Comparison of ENCODE assay signal across 8 mouse cellular contexts in the genomic region with DNA sequence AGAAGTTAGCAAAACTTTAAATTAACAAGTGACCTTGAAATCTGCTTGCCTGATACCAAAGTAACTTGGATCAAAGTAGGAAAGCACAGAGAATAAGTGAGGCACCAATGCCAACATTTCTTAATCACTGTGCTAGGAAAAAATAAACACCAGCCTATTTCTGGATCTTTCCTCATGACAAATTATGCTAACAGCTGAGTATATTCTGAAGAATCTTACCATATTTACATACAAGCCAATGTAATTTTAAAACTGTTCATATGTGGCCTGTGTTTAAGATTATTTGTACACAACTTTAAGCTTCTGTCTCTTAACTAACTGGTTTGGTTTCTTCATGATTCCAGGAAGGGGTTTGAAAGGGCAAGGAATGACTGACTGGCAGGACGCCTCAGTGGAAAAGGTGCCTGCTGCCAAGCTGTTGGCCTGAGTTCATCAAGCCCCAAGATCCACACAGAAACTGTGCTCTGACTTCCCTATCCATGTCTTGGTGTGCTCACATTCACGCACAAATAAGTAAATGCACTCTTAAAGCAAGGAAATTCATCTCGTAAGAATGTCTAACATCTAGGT. TPM values are rescaled to one million over a fixed set of nuclear protein-coding genes. Genes with fewer than 3 reads are reported as not detected.
DNase-seq lines count a peak whose midpoint lies in the region; ATAC-seq and TF ChIP-seq lines count a peak whose summit lies in the region.

No protein-coding gene starts in this region.

- H3K9me3 ChIP-seq in embryonic facial prominence, embryonic 15.5 days (replicated peaks) = no peaks in the 10 kb centered on the region
- no peaks in the 10 kb centered on the region for H3K9me3 ChIP-seq in midbrain, embryonic 12.5 days

- peak overlapping the region; percentile 66 for H3K4me2 ChIP-seq in embryonic facial prominence, embryonic 15.5 days (replicated peaks)
- peak overlapping the region; percentile 67 for H3K4me2 ChIP-seq in midbrain, embryonic 12.5 days (replicated peaks)

- 29% methylated on average over 3 of the region's 3 CpGs for WGBS in embryonic facial prominence, embryonic 15.5 days
- WGBS in midbrain, embryonic 12.5 days = 61% methylated on average over 3 of the region's 3 CpGs

- no peak for TF ChIP-seq CTCF in testis, adult 2 months (IDR thresholded peaks at IDR 0.05; ENCODE audit: control insufficient read depth, insufficient read depth, insufficient replicate concordance, low read depth, low read length)

- no peak for TF ChIP-seq POLR2A in testis, adult 2 months (IDR thresholded peaks at IDR 0.05; ENCODE audit: control insufficient read depth, low read depth, low read length)

- peak overlapping the region; percentile 60 for H3K4me3 ChIP-seq in testis, adult 2 months (ENCODE audit: control insufficient read depth, low read depth, low read length)
- H3K4me3 ChIP-seq in embryonic facial prominence, embryonic 15.5 days (replicated peaks) = 0 out of 2 replicates have a peak overlapping the region, but pooled peaks have one; percentile 85
- H3K4me3 ChIP-seq in midbrain, embryonic 12.5 days = peak overlapping the region; percentile 26

- H3K36me3 ChIP-seq in testis, adult 2 months (ENCODE audit: control insufficient read depth, insufficient read depth, low read length) = no peaks in the 10 kb centered on the region; the same call in 1 of the 2 replicates
- peaks cover 11% of the 10 kb centered on the region for H3K36me3 ChIP-seq in embryonic facial prominence, embryonic 15.5 days
- peaks cover 16% of the 10 kb centered on the region for H3K36me3 ChIP-seq in midbrain, embryonic 12.5 days

- intact Hi-C loops in heart, postnatal 14 days (cut with DNase I) = no loop called here

- H3K4me1 ChIP-seq in testis, adult 2 months (ENCODE audit: control insufficient read depth, insufficient read depth, low read length) = no peaks in the 10 kb centered on the region; the same call in 1 of the 2 replicates
- H3K4me1 ChIP-seq in embryonic facial prominence, embryonic 15.5 days = peaks cover 21% of the 10 kb centered on the region
- H3K4me1 ChIP-seq in midbrain, embryonic 12.5 days = peaks cover 21% of the 10 kb centered on the region

- ATAC-seq in embryonic facial prominence, embryonic 15.5 days (ENCODE audit: insufficient number of reproducible peaks, low FRiP score, low TSS enrichment, low read depth) = no peak
- no peak for ATAC-seq in midbrain, embryonic 12.5 days (ENCODE audit: low FRiP score, low read depth)

- H3K9ac ChIP-seq in embryonic facial prominence, embryonic 15.5 days = no peak overlapping the region
- peak overlapping the region; percentile 21; the same call in 1 of the 2 replicates for H3K9ac ChIP-seq in midbrain, embryonic 12.5 days (replicated peaks)

- H3K27ac ChIP-seq in testis, adult 2 months (ENCODE audit: control insufficient read depth, insufficient read depth, low read depth, low read length) = no peak overlapping the region
- peak overlapping the region; percentile 41; the same call in 1 of the 2 replicates for H3K27ac ChIP-seq in embryonic facial prominence, embryonic 15.5 days (replicated peaks)
- no peak overlapping the region for H3K27ac ChIP-seq in midbrain, embryonic 12.5 days (replicated peaks)

- no peak for DNase-seq in testis, postnatal 14 days (ENCODE audit: low spot score)
- DNase-seq in heart, postnatal 14 days = peak; percentile 48 to 53
- DNase-seq in layer of hippocampus, postnatal 10 days (ENCODE audit: low spot score in 2 of 2) = peak; percentile 39 to 54
- no peak for DNase-seq in spleen, postnatal 36 days (ENCODE audit: low spot score in 2 of 2)
- DNase-seq in thymus, adult 18-20 months = no peak

- H3K27me3 ChIP-seq in testis, adult 2 months (ENCODE audit: control insufficient read depth, insufficient read depth, low read length) = no peaks in the 10 kb centered on the region
- H3K27me3 ChIP-seq in embryonic facial prominence, embryonic 15.5 days = no peaks in the 10 kb centered on the region
- no peaks in the 10 kb centered on the region for H3K27me3 ChIP-seq in midbrain, embryonic 12.5 days

RNA-seq across cellular contexts. Expression of gene Lsmem1, which starts 20.8 kb away (rescaled TPM):
- not detected in 2 replicates for polyA plus RNA-seq in testis, adult 2 months (2012; rRNA removed)
- polyA plus RNA-seq in embryonic facial prominence, embryonic 15.5 days (2015; fragmentation: Nextera tagmentation; extraction: Ambion mirVana) = 1.4 and 1.9 TPM in 2 replicates
- 10 to 100 TPM; 21.6 to 24.4 TPM for total RNA-seq in heart, postnatal 14 days (2021)
- under 1 TPM; 0.22 to 0.69 TPM for total RNA-seq in layer of hippocampus, postnatal 10 days (2021)
- polyA plus RNA-seq in midbrain, embryonic 12.5 days (2016; fragmentation: Nextera tagmentation; extraction: Ambion mirVana) = not detected in 2 replicates

RNA-seq across cellular contexts. Expression of gene Ifrd1, which starts 28.2 kb away (rescaled TPM):
- polyA plus RNA-seq in testis, adult 2 months (2012; rRNA removed) = 7.7 and 11.3 TPM in 2 replicates
- polyA plus RNA-seq in embryonic facial prominence, embryonic 15.5 days (2015; fragmentation: Nextera tagmentation; extraction: Ambion mirVana) = 104 and 108 TPM in 2 replicates
- 100 to 1,000 TPM in 1 of 2 experiments, 10 to 100 TPM in 1; 99.6 to 111 TPM for total RNA-seq in heart, postnatal 14 days (2021)
- 100 to 1,000 TPM in 1 of 2 experiments, 10 to 100 TPM in 1; 97.4 to 104 TPM for total RNA-seq in layer of hippocampus, postnatal 10 days (2021)
- polyA plus RNA-seq in midbrain, embryonic 12.5 days (2016; fragmentation: Nextera tagmentation; extraction: Ambion mirVana) = 178 and 182 TPM in 2 replicates

Comparison
In these comparisons a context has a peak if more than half of its experiments do, and no peak if none do; other contexts are left out.
1. H3K4me3 ChIP-seq: peak in every context shown above with its lines; median percentile 85 in embryonic facial prominence, embryonic 15.5 days; 60 in testis, adult 2 months; 26 in midbrain, embryonic 12.5 days.
2. DNase-seq: peak in heart, postnatal 14 days (2 of 2) and layer of hippocampus, postnatal 10 days (2 of 2); none in testis, postnatal 14 days (single experiment), spleen, postnatal 36 days (0 of 2) and thymus, adult 18-20 months (0 of 2).